Mouse (Mus musculus): ENCODE results near the gene Them7. TPM values are rescaled to one million over a fixed set of nuclear protein-coding genes. Genes with fewer than 3 reads are reported as not detected.

Them7 gene
- total and polyA plus RNA-seq, 3 experiments, result not detected

GRCm38 (mm10) chr2:105330024-105330423 lies 105.9 kb downstream of the Them7 start:
- no peak overlapping the region for H3K27ac ChIP-seq (ENCODE audit: control insufficient read depth, low read depth, low read length)
- H3K4me1 ChIP-seq (ENCODE audit: control insufficient read depth in 1 of 2, insufficient read depth in 2 of 2, low read length in 2 of 2), result no peaks in the 10 kb centered on the region
- TF ChIP-seq RAD21 (IDR thresholded peaks at IDR 0.05; ENCODE audit: low read depth, low read length) (no peak), NELFE (IDR thresholded peaks at IDR 0.05; ENCODE audit: low read depth, low read length) (no peak), TCF12 (IDR thresholded peaks at IDR 0.05; ENCODE audit: low read depth, low read length) (no peak), POLR2A (IDR thresholded peaks at IDR 0.05; ENCODE audit: control insufficient read depth in 1 of 2, insufficient read depth in 1 of 2, low read depth in 1 of 2, low read length in 2 of 2, poor library complexity in 1 of 2) (no peak)
- H3K9me3 ChIP-seq (replicated peaks; ENCODE audit: insufficient read depth, low read length), result no peaks in the 10 kb centered on the region
- no peak overlapping the region for H3K9ac ChIP-seq (ENCODE audit: control insufficient read depth, low read depth, low read length, poor library complexity, severe bottlenecking)
- H3K36me3 ChIP-seq (ENCODE audit: control insufficient read depth in 1 of 2, insufficient read depth in 2 of 2, low read length in 2 of 2), result no peaks in the 10 kb centered on the region
- H3K4me3 ChIP-seq (ENCODE audit: control insufficient read depth in 1 of 2, insufficient read depth in 1 of 2, low read depth in 2 of 2, low read length in 2 of 2), result no peak overlapping the region
- no peak for DNase-seq (ENCODE audit: low read depth, low spot score)
- no peaks in the 10 kb centered on the region for H3K27me3 ChIP-seq (ENCODE audit: control insufficient read depth in 1 of 2, insufficient read depth in 2 of 2, low read length in 2 of 2)
- H3K79me2 ChIP-seq (ENCODE audit: control insufficient read depth, insufficient read depth, low read length, poor library complexity), result no peaks in the 10 kb centered on the region

- Histone ChIP-seq H3K9ac (ENCODE audit: control insufficient read depth, low read depth, low read length, poor library complexity, severe bottlenecking) (no peak overlapping the region), H3K4me3 (ENCODE audit: control insufficient read depth in 1 of 2, insufficient read depth in 1 of 2, low read depth in 2 of 2, low read length in 2 of 2) (no peak overlapping the region), H3K4me1 (ENCODE audit: control insufficient read depth in 1 of 2, insufficient read depth in 2 of 2, low read length in 2 of 2) (no peaks in the 10 kb centered on the region), H3K9me3 (replicated peaks; ENCODE audit: insufficient read depth, low read length) (no peaks in the 10 kb centered on the region), H3K36me3 (ENCODE audit: control insufficient read depth in 1 of 2, insufficient read depth in 2 of 2, low read length in 2 of 2) (no peaks in the 10 kb centered on the region), H3K27ac (ENCODE audit: control insufficient read depth, low read depth, low read length) (no peak overlapping the region), H3K27me3 (ENCODE audit: control insufficient read depth in 1 of 2, insufficient read depth in 2 of 2, low read length in 2 of 2) (peaks cover 0 to 1% of the 10 kb centered on the region in 2 experiments; a peak in 1 of 4 replicates), H3K79me2 (ENCODE audit: control insufficient read depth, insufficient read depth, low read length, poor library complexity) (no peaks in the 10 kb centered on the region)
- TF ChIP-seq POLR2AphosphoS2 (IDR thresholded peaks at IDR 0.05; ENCODE audit: low read length) (no peak), GABPA (IDR thresholded peaks at IDR 0.05; ENCODE audit: low read depth, low read length) (no peak), ZMIZ1 (IDR thresholded peaks at IDR 0.05; ENCODE audit: low read depth, low read length) (no peak), NRF1 (IDR thresholded peaks at IDR 0.05; ENCODE audit: insufficient read depth, low read depth, low read length, poor library complexity, severe bottlenecking) (no peak), TCF12 (IDR thresholded peaks at IDR 0.05; ENCODE audit: low read depth, low read length) (no peak), JUND (IDR thresholded peaks at IDR 0.05; ENCODE audit: low read depth, low read length) (no peak), ELF1 (IDR thresholded peaks at IDR 0.05; ENCODE audit: low read depth, low read length) (no peak), SMC3 (IDR thresholded peaks at IDR 0.05; ENCODE audit: low read depth, low read length) (no peak), CHD1 (IDR thresholded peaks at IDR 0.05; ENCODE audit: low read depth, low read length) (no peak), GATA1 (IDR thresholded peaks at IDR 0.05; ENCODE audit: low read depth, low read length) (no peak), MAFK (IDR thresholded peaks at IDR 0.05; ENCODE audit: borderline replicate concordance, low read depth, low read length) (no peak)
- DNase-seq (ENCODE audit: low read depth, low spot score), result peak; percentile 7
Measured at GRCm38 (mm10) chr2:105333107-105333506, 109.0 kb downstream of the Them7 start.

GRCm38 (mm10) chr2:105333976-105334713 lies 110.0 kb downstream of the Them7 start:
- DNase-seq (ENCODE audit: low read depth, low spot score), result peak; percentile 86
- TF ChIP-seq MAX (IDR thresholded peaks at IDR 0.05; ENCODE audit: low read length) (no peak), ZC3H11A (IDR thresholded peaks at IDR 0.05; ENCODE audit: low read depth, low read length) (peak; percentile 92), ETS1 (IDR thresholded peaks at IDR 0.05; ENCODE audit: low read depth, low read length) (peak; percentile 62), RAD21 (IDR thresholded peaks at IDR 0.05; ENCODE audit: low read depth, low read length) (peak; percentile 99), USF1 (IDR thresholded peaks at IDR 0.05; ENCODE audit: low read depth, low read length) (peak; percentile 16; the same call in 1 of the 2 replicates), SIN3A (IDR thresholded peaks at IDR 0.05; ENCODE audit: low read length) (0 out of 2 replicates have a peak, but pooled peaks have one; percentile 45), TBP (IDR thresholded peaks at IDR 0.05; ENCODE audit: low read depth, low read length) (no peak), CTCF (IDR thresholded peaks at IDR 0.05 in 2 of 3, conservative IDR thresholded peaks at IDR 0.05 in 1 of 3; ENCODE audit: control insufficient read depth in 1 of 3, insufficient read depth in 1 of 3, low read depth in 2 of 3, low read length in 3 of 3, poor library complexity in 1 of 3, severe bottlenecking in 1 of 3) (peak; percentile 64 to 99 (median 75)), GATA1 (IDR thresholded peaks at IDR 0.05; ENCODE audit: low read depth, low read length) (peak; percentile 51; the same call in 1 of the 2 replicates), SMC3 (IDR thresholded peaks at IDR 0.05; ENCODE audit: low read depth, low read length) (peak; percentile 87), POLR2A (IDR thresholded peaks at IDR 0.05; ENCODE audit: control insufficient read depth in 1 of 2, insufficient read depth in 1 of 2, low read depth in 1 of 2, low read length in 2 of 2, poor library complexity in 1 of 2) (no peak), HCFC1 (IDR thresholded peaks at IDR 0.05; ENCODE audit: low read depth, low read length) (peak; percentile 44; the same call in 1 of the 2 replicates), ZMIZ1 (IDR thresholded peaks at IDR 0.05; ENCODE audit: low read depth, low read length) (no peak), JUND (IDR thresholded peaks at IDR 0.05; ENCODE audit: low read depth, low read length) (0 out of 2 replicates have a peak, but pooled peaks have one; percentile 34)
- peaks cover 0 to 1% of the 10 kb centered on the region in 2 experiments; a peak in 1 of 4 replicates for H3K27me3 ChIP-seq (ENCODE audit: control insufficient read depth in 1 of 2, insufficient read depth in 2 of 2, low read length in 2 of 2)

More at GRCm38 (mm10) chr2:105333976-105334713, 110.0 kb downstream of the Them7 start:
- Histone ChIP-seq H3K36me3 (ENCODE audit: control insufficient read depth in 1 of 2, insufficient read depth in 2 of 2, low read length in 2 of 2) (no peaks in the 10 kb centered on the region), H3K9me3 (replicated peaks; ENCODE audit: insufficient read depth, low read length) (no peaks in the 10 kb centered on the region), H3K27ac (ENCODE audit: control insufficient read depth, low read depth, low read length) (no peak overlapping the region), H3K4me1 (ENCODE audit: control insufficient read depth in 1 of 2, insufficient read depth in 2 of 2, low read length in 2 of 2) (no peaks in the 10 kb centered on the region), H3K79me2 (ENCODE audit: control insufficient read depth, insufficient read depth, low read length, poor library complexity) (no peaks in the 10 kb centered on the region), H3K4me3 (ENCODE audit: control insufficient read depth in 1 of 2, insufficient read depth in 1 of 2, low read depth in 2 of 2, low read length in 2 of 2) (no peak overlapping the region), H3K9ac (ENCODE audit: control insufficient read depth, low read depth, low read length, poor library complexity, severe bottlenecking) (no peak overlapping the region)
